Mouse (Mus musculus): ENCODE data around the gene Cfap54. TPM values are rescaled to one million over a fixed set of nuclear protein-coding genes. Genes with fewer than 3 reads are reported as not detected.

Cfap54 gene
- total RNA-seq, 2 experiments from 2014 or later: 0.50 to 0.53 TPM

DNA sequence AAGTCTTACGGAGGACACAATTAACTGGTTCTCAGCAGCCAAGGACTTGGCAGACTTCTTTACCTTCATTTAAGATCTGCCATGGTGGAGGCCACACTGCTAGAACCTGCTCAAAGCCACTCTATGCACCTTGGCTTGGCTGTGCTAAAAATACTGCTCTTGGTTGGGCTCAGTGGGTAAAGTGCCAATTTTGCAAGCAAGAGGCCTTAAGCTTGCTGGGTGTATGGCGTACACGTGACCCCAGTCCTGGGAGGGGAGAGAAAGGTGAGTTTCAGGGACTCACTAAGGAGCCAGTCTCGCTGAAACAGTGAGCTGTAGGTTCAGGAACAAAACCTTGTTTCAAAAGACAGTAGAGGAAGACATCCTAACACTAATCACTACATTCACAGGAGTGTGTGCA, 19.0 kb downstream of the Cfap54 start:
- DNase-seq (ENCODE audit: low spot score): no peak

DNA sequence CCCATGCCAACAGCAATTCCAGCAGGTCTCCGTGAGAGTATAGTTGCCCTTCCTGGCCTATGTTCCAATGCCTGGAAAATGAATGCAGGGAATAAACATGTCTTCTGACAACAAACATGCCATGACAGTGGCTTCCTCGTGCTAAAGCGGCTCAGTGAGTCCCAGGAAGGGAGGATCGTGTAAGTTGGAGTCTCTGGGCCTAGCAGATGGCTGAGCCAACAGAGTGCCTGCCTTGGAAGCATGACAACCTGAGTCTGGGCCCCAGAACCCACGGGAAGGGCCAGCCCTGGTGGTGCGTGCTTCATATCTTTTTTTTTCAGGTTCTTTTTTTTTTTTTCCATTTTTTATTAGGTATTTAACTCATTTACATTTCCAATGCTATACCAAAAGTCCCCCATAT, 27.6 kb downstream of the Cfap54 start:
- DNase-seq (ENCODE audit: low spot score): no peak

DNA sequence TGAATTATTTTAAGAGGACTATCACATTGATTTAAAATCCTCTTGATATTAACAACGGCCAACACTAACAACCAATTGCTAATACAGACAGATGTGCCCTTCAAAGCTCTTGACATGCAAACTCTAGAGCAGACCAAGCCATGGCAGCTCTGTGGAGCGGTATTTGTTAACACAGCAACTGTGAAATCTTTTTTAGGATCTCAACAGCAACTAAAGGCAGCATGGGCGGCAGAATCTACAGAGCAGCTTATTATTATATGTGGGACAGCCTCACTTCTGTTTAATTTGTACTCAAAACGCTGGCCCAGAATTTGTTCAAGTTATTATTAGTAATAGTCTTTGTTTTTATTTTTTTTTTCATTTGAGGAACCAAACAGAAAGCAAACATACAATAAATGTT, 28.1 kb downstream of the Cfap54 start:
- DNase-seq (ENCODE audit: low spot score): no peak

DNA sequence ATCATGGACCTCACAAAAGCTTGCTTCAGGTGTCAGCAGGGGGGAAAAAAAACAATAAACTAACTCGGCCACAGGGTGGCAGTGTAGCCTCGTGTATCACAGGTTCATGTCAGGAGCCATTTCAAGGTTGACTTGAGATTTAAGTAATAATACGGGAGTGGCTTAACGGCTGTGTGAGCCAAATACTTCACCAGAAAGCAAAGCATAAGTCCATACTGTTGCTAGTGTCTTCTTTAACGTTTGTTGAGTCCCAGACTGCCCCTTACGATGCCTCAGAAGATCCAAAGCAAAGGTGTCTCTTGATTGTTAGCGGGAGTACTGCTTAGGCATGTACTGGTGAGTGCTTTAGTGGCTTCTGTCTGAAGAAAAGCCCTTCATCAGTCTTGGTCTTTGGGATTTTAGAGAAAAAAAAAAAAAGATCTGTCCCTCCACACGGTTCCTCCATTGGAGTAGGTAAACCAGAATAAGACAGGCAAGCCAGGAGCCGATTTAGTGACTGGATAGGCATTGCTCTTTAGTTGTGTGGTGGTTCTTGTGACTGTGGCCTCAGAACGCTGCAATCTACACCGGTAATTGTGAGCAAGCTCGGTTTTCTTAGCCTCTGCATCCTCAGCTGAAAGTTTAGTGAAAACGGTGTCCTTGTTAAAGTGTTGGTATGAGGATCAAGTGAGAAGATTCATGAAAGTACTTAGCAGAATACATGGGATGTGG, 30.2 kb downstream of the Cfap54 start:
- peak; percentile 70 for DNase-seq (ENCODE audit: low spot score)

DNA sequence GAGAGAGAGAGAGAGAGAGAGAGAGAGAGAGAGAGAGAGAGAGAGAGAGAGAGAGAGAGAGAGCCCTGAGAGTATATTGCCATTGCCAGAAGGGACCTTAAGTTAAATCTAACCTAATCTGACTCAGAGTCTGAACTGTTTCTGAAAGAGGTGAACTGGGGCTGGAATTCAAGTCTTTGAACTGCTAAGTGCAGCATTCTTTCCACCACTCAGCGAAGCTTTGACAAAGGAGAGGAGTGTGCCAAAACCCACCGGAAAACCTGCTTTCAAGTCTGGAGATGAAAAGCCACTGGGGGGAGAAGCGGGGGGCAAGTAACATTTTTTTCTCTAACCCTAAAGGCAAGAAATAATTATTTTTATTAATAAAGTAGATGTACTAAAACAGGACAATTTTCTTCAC, 30.8 kb downstream of the Cfap54 start:
- DNase-seq (ENCODE audit: low spot score): no peak

DNA sequence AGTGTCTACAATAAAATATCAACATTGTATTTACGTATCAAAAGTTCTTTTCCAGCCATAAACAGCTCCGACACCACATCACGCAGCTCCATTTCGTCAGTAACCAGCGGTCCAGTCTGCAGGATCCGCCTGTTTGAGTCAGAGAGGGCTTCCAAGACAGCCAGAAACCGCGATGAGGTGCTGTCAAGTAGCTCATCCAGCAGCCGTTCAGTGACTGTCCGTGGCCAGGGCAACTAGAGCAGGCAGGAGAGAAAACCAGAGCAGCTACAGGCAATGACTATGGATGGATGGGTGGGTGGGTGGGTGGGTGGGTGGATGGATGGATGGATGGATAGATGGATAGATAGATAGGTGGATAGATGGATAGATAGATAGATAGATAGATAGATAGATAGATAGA, 38.2 kb downstream of the Cfap54 start:
- DNase-seq (ENCODE audit: low spot score): no peak

DNA sequence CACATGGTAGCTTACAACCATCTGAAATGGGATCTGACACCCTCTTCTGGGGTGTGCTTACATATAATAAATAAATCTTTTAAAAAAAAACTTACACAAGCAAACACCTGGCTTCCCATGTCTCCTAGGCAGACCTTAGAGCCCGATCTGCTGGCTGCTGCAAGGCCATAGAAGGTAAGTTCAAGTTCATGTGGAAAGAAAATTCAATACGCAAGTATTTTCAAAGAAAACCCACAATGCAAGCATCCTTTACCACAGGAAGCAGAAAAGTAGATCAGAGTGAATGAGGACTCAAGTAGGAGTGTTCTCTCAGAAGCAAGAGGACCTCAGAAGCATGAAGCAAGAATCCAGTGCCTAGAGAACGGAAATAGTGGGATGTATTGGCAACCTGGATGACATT, 39.6 kb downstream of the Cfap54 start:
- no peak for DNase-seq (ENCODE audit: low spot score)

DNA sequence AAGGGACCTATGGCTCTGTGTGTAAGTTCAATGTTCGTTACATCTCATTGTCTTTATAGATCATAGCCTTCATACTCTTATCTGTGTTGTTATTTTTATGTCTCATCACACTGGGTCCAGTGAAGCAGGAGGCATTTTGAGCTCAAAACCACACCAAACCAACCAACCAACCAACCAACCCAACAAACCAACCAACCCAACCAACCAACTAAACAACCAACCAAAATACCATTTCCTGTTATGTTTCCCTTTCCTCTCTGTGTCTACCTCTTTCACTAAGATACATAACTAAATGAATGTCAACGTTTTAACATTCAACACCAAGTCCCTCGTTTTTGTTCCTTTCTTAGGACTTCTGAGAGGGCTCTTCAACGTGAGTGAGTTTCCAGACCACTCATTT, 40.0 kb downstream of the Cfap54 start:
- no peak for DNase-seq (ENCODE audit: low spot score)

DNA sequence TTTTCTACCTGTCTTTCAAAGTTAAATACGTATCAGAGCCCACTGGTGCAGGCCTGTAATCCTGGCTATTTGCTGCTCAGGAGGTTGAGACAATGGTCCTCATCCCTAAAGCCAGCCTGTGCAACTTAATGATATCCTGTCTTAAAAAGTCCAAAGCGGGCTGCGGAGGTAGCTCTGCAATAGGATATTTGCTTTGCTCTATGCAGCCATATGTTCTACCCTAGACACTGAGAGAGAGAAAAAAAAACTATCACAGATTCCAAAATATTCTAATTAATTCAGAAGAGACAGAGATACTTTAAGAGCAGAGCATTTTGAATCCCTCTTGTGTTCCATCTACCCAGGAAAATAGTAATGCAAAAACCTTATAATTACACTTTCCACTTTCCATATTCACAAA, 44.9 kb downstream of the Cfap54 start:
- DNase-seq (ENCODE audit: low spot score): no peak

DNA sequence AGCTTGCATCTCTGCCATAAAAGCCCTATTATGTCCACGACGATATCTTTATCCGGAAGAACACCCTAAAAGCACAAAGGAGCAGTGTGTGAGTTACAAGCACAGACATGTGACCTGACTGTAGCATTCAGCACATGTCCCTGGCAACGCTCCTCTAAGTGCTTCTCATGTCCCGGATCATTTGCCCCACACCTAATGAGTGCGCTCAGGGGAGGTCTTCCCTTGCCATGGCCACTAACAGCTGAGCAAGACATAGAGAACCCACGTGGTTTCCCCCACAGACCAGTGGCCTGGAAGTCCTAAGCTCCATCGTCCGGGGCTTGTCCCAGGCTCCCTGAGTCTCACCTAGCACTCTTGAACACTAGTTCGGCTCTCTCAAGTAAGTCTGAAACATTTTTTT, 45.9 kb downstream of the Cfap54 start:
- no peak for DNase-seq (ENCODE audit: low spot score)

DNA sequence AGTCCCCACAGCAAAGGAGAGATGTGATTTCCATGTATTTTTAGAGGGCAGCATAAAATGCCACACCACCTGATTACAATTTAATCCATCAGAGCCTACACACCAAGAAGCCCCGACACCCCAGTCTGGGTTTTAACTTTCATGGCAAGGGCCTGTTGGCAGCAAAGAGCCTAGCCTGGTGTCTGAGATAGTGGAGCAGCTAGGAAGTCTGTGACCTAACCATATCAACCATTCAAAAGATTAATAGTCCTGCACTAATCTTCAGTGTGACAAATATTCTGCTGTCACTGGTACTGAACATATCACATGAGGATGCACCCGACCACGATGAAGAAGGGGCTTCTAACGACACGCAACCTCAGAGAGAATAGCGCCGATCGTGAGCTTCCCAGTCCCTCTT, 58.1 kb downstream of the Cfap54 start:
- no peak for DNase-seq (ENCODE audit: low spot score)

DNA sequence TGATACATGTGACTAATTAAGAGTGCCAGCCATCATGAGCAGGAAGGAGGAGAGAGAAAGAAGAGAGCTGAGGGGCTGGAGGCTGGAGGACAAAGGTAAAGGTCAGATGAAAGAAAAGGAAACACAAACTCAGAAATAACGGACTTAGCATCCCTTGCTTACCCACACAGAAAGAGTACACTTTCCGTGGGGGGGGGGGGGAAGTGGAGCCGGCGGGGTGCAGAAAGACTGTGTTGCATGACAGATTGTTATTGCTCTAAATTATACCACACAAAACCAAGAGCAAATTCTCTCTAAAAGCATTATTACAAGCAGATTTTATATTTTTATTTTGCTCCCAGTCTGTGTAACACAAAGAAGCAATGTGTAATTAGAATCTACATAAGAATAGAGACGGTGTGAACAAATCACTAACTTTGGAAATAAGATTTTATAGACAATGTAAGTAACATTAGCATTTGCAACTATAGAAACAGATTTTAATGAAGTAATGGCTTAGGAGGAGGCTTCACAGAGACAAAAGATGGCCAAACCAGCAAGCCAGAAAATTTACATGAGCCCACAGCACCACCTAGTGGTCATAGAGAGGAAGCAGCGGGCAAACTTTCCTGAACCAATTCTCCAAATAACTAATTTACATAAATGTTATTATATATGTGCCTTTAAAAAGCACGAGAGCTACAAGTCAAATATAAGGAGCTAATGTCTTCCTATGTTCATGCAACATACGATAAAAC, 67.2 kb downstream of the Cfap54 start:
- peak; percentile 45 for DNase-seq (ENCODE audit: low spot score)

DNA sequence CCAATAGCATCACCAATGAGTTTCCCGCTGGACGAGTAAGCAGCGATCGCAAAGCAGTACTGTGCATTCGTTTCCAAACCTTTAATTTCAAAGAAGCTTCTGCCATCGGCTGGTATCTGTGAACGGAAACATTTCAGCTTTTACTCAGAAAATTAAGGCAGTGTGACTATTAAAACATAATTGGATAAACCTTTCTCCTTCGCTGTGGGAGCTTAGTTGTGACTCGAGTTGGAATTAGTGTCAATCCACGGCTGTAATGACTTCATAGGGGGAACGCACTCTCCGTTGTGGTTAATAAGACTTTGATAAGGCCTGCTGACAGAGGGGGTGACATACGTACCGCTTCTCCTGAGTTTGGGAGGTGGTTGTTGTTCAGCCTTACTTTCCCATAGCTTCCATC, 70.3 kb downstream of the Cfap54 start:
- no peak for DNase-seq (ENCODE audit: low spot score)

DNA sequence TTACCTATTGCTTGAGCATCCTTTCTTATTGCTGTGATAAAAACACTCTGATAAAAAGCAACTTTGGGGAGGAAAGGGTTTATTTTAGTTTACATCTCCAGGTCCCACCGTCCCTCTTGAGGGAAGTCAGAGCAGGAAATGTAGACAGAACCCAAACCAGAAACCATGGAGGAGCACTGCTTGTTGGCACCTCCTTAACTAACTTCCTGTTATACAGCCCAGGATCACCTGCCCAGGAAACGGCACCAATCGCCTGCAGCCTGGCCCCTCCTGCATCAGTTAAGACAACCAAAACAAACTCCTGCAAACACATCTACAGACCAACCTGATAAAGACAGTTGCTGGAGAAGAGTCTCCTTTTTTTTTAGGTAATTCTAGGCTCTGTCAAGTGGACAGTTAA, 74.4 kb downstream of the Cfap54 start:
- no peak for DNase-seq (ENCODE audit: low spot score)

DNA sequence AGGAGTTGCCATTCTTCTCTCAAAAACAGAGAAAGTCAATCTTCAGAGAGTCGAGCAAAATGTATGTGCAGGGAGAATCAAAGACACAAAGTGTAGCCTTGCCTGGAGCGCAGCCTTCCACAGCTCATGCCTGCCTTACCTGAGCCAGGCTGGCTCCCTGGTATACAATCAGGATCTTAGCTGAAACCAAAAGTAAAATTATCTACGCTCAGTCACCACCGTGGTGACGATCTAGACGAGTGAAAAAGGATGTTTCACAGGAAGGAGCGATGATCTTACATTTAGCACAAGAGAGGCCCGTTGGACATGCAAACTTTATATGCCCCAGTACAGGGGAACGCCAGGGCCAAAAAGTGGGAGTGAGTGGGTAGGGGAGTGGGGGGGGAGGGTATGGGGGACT, 75.0 kb downstream of the Cfap54 start:
- no peak for DNase-seq (ENCODE audit: low spot score)

DNA sequence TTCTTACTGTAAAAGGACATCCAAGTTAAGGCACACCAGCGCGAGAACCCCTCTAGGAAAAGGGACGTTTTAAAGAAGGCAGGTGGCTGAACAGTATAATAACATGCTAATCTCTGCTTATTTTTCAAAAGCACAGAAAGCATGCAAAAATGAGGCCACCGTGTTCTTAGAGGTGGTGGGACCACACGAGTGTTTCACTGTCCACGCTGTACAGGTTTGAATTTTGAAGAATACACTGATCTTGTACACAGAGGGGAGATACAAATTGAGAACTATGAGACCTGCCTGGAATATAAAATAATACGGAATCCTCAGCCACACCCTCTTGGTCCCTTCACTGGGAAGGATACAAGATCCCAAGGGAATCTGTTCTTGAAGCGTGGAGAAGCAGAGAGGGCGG, 82.9 kb downstream of the Cfap54 start:
- no peak for DNase-seq (ENCODE audit: low spot score)

DNA sequence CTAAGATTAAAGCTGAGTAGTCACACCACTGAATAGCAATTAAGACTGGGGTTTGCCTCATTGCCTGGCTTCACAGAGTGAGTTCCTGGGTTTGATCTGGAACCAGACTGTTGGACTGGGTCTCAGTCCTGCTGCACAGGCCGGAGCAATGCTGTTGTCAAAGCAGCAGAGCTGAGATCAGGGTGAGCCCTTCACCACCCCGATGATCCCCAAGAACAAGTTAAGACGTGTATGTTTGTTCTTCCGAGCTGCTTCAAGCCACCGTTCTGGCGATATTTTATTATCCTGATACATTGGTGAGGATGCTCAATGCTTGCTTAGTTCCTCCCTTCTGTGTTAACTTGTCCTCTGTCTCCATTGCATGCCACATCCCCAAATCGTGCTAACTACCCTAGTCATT, 86.2 kb downstream of the Cfap54 start:
- DNase-seq (ENCODE audit: low spot score): no peak

DNA sequence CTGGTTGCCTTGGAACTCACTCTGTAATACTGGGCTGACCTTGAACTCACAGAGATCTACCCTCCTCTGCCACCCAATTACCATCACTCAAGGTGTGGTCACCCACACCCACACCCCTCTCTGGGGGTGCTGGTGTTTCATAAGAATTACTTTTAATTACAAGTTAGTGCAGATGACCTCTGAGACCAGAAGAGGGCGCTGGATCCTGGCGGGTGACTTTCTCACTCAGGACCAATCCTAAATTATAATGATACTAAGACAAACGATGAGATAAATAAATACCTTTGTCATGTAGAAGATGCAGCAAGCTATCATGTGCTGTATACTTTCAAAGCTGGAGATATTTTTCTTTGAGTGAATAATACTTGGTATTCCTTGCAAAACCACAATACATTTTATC, 87.1 kb downstream of the Cfap54 start:
- DNase-seq (ENCODE audit: low spot score): no peak

DNA sequence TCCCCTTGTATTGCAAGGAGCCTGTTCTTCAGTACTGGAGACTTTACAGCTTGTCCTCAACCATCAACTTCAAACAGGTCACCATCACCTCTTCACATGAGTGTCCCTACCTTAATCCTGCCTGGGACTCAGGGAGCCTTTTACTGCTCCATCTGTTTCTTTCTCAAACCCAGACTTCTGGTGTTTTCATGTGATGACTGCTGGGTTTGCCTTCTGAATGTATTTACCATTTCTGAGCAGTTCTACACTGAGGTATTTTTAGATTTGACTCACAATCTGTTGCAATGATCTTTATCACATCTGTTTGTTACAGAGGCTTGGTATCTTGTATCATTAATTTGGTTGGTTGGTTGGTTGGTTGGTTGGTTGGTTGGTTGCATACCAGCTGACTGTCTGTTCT, 88.9 kb downstream of the Cfap54 start:
- DNase-seq (ENCODE audit: low spot score): no peak

DNA sequence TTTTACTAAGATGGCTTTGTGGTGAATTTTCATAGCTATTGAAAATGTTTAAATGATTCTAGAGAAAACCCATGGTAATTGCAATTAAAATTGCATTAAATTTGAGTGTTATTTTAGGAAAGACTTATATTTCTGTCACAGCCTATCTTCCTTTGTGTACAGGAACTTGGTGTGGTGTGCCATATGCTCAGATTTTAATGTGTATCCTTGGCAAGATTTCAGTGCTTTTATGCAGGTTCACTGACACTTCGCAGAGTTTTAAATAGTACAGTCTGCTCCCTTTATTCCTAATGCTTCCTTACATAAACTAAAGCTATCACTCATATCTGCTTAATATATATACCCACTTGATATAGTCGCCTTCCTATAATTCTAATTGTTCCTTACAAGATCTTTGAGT, 90.8 kb downstream of the Cfap54 start:
- DNase-seq (ENCODE audit: low spot score): no peak

DNA sequence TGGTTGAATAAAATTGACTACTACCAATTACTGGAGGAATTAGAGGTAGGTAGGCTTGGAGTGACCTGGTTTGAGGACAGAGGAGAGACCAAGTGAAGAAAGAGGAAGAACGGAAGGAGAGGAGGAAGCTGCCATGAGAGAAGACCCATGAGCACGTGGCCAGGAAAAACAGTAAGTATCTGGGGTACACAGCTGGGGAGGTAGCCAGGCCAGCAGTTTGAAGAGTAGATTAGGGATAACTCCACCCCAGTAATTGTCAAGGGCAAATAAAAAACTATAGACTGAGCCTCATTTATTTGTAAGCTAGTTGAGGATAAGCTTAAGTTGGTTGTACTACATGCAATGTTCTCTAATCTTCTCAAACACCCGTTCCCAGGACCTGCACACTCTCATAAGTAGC, 116.3 kb downstream of the Cfap54 start:
- no peak for DNase-seq (ENCODE audit: low spot score)

DNA sequence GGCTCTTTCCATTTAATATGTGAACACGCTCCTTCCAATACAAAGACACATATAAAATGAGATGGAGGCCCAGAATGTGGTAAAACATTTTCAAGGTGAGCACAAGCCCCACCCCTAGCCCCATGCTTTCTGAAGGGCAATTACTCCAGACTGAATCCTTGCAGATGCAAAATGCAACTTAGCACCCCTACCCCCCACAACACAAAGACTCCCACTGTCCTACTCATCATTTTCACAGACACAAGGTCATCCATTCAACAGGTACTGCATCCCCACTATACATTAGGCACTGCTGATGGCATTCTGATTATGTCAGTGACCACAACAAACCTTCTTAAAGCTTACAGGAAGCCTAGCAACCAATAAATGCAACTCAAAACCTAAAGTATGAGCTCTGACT, 131.4 kb downstream of the Cfap54 start:
- DNase-seq (ENCODE audit: low spot score): no peak

DNA sequence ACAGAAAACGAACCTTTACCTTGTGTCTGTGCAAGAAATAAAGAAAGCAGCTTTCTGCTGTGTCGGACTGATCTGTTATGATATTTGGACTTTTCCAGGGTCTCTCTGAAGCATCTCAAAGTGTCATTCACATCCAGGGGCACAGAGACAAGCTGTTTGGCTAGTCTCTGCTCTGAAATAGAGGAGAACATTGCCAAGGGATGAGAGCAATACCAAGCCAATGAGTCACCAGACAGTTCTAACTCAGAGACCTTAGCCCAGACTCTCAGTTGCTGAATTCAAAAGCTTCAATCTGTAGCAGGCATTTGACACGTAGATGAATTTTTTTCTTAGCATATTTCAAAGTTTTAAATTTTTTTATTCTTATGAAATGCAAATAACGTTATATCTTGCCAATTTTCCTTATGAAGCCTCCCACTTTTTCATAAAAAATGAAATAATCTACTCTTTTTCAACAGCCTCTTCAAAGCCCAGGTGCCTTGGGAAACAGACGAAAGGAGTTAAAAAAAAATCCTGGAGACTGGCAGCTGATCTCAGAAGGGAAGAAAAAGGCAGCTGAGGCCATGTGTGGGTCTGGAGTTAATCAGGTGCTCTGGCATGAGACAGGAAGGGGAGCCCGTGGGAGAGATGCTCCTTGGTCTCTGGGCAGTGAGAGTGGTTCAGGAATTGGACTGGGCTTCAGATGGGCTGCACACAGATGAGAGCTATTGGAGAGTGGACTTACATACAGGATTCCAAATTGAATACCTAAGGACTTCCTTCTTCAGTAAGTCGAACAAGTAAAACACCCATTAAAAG, 138.4 kb downstream of the Cfap54 start:
- no peak for DNase-seq (ENCODE audit: low spot score)
